In genomic region chr8:119810127-119810868, GRCm38 (mm10) we compare ENCODE assay signal across 13 mouse cellular contexts. TPM values are rescaled to one million over a fixed set of nuclear protein-coding genes. Genes with fewer than 3 reads are reported as not detected.
DNase-seq lines count a peak whose midpoint lies in the region; ATAC-seq and TF ChIP-seq lines count a peak whose summit lies in the region.
"Had no signal": no experiment of that assay in that cellular context is flagged by ENCODE, and none has a peak within 500 bp of the region (broad histone marks: within the 10 kb centered on the region; RNA-seq: fewer than 3 reads in every experiment).

No protein-coding gene starts in this region.

- no peak overlapping the region for H3K4me3 ChIP-seq in forebrain, embryonic 15.5 days
- peak overlapping the region; percentile 9; the same call in 1 of the 2 replicates for H3K4me3 ChIP-seq in midbrain, embryonic 10.5 days
- H3K4me3 ChIP-seq in lung, postnatal 0 days (ENCODE audit: low read depth, low read length): no peak overlapping the region
- H3K4me3 ChIP-seq: embryonic facial prominence, embryonic 13.5 days had no signal

- H3K4me1 ChIP-seq in forebrain, embryonic 15.5 days: peaks cover 54% of the 10 kb centered on the region
- H3K4me1 ChIP-seq in midbrain, embryonic 10.5 days: peaks cover 73% of the 10 kb centered on the region
- H3K4me1 ChIP-seq in lung, postnatal 0 days (ENCODE audit: insufficient read depth, low read depth, low read length): peaks cover 4% of the 10 kb centered on the region; the same call in 1 of the 2 replicates

- DNase-seq in layer of hippocampus, postnatal 14 days (ENCODE audit: low spot score in 2 of 2): peak; percentile 56 to 62
- DNase-seq in layer of hippocampus, adult 9-10 months (ENCODE audit: low spot score): no peak
- peak; percentile 53 for DNase-seq in midbrain, embryonic 10.5 days (ENCODE audit: low spot score)
- DNase-seq in right cerebral cortex, postnatal 25 days: peak; percentile 49
- DNase-seq in adrenal gland, postnatal 4 days (ENCODE audit: low spot score in 2 of 2): no peak
- DNase-seq in lung, postnatal 0 days (ENCODE audit: low spot score): no peak
- no peak for DNase-seq in urinary bladder, postnatal 25 days (ENCODE audit: low spot score)
- DNase-seq: gastrocnemius, postnatal 10 days; heart, postnatal 36 days had no signal

- TF ChIP-seq EP300 in lung, postnatal 0 days (IDR thresholded peaks at IDR 0.05): no peak

- ATAC-seq in forebrain, embryonic 15.5 days (replicated peaks): peak; percentile 52
- ATAC-seq in lung, postnatal 0 days: no peak

- 0 out of 2 replicates have a peak overlapping the region, but pooled peaks have one; percentile 3 for H3K9ac ChIP-seq in forebrain, embryonic 15.5 days (replicated peaks)
- no peak overlapping the region for H3K9ac ChIP-seq in lung, postnatal 0 days (replicated peaks; ENCODE audit: low read depth)
- H3K9ac ChIP-seq: embryonic facial prominence, embryonic 13.5 days had no signal

- TF ChIP-seq CTCF in lung, postnatal 0 days (IDR thresholded peaks at IDR 0.05): no peak

- no peaks in the 10 kb centered on the region for H3K27me3 ChIP-seq in forebrain, embryonic 15.5 days
- no peaks in the 10 kb centered on the region for H3K27me3 ChIP-seq in midbrain, embryonic 10.5 days (ENCODE audit: low read depth, poor library complexity, severe bottlenecking)
- H3K27me3 ChIP-seq in lung, postnatal 0 days (replicated peaks; ENCODE audit: insufficient read depth, low read length): no peaks in the 10 kb centered on the region
- H3K27me3 ChIP-seq: embryonic facial prominence, embryonic 13.5 days had no signal

- H3K4me2 ChIP-seq in forebrain, embryonic 15.5 days (replicated peaks): 0 out of 2 replicates have a peak overlapping the region, but pooled peaks have one; percentile 5
- H3K4me2 ChIP-seq in lung, postnatal 0 days (replicated peaks; ENCODE audit: low read depth, low read length): no peak overlapping the region
- H3K4me2 ChIP-seq: embryonic facial prominence, embryonic 13.5 days; liver, embryonic 11.5 days had no signal

- peak overlapping the region; percentile 62 for H3K27ac ChIP-seq in forebrain, embryonic 15.5 days (replicated peaks)
- peak overlapping the region; percentile 81 for H3K27ac ChIP-seq in midbrain, embryonic 10.5 days (replicated peaks)
- no peak overlapping the region for H3K27ac ChIP-seq in lung, postnatal 0 days (ENCODE audit: low read length)
- H3K27ac ChIP-seq: embryonic facial prominence, embryonic 13.5 days; macrophage had no signal

- no peaks in the 10 kb centered on the region for H3K9me3 ChIP-seq in forebrain, embryonic 15.5 days
- H3K9me3 ChIP-seq in midbrain, embryonic 10.5 days (replicated peaks): 0 out of 2 replicates have a peak, but pooled peaks cover 3% of the 10 kb centered on the region
- no peaks in the 10 kb centered on the region for H3K9me3 ChIP-seq in lung, postnatal 0 days (ENCODE audit: low read length)
- H3K9me3 ChIP-seq: embryonic facial prominence, embryonic 13.5 days had no signal

- 37% methylated on average over 23 of the region's 23 CpGs for WGBS in forebrain, embryonic 15.5 days
- 61% methylated on average over 23 of the region's 23 CpGs for WGBS in midbrain, embryonic 10.5 days
- WGBS in lung, postnatal 0 days: 77% methylated on average over 23 of the region's 23 CpGs

- H3K36me3 ChIP-seq in forebrain, embryonic 15.5 days: peaks cover 2% of the 10 kb centered on the region; the same call in 1 of the 2 replicates
- H3K36me3 ChIP-seq in midbrain, embryonic 10.5 days: peaks cover 57% of the 10 kb centered on the region
- no peaks in the 10 kb centered on the region for H3K36me3 ChIP-seq in lung, postnatal 0 days (ENCODE audit: insufficient read depth, low read length)

RNA-seq across cellular contexts. Expression of gene Cotl1, which starts 30.0 kb away (rescaled TPM):
- total RNA-seq in layer of hippocampus, postnatal 14 days (2021): 100 to 1,000 TPM; 103 to 114 TPM
- polyA plus RNA-seq in forebrain, embryonic 15.5 days (2015; fragmentation: Nextera tagmentation; extraction: Ambion mirVana): 127 and 138 TPM in 2 replicates
- polyA plus RNA-seq in midbrain, embryonic 10.5 days (2016; fragmentation: Nextera tagmentation; extraction: Ambion mirVana): 150 and 197 TPM in 2 replicates
- total RNA-seq in adrenal gland, postnatal 4 days (2021): 100 to 1,000 TPM in 1 of 2 experiments, 10 to 100 TPM in 1; 95.9 to 114 TPM
- 54.3 and 54.6 TPM in 2 replicates for polyA plus RNA-seq in lung, postnatal 0 days (2015; fragmentation: Nextera tagmentation; extraction: Ambion mirVana)

RNA-seq across cellular contexts. Expression of gene Tldc1, which starts 32.1 kb away (rescaled TPM):
- total RNA-seq in layer of hippocampus, postnatal 14 days (2021): 10 to 100 TPM; 16.2 to 19.5 TPM
- polyA plus RNA-seq in forebrain, embryonic 15.5 days (2015; fragmentation: Nextera tagmentation; extraction: Ambion mirVana): 14.5 and 14.9 TPM in 2 replicates
- 15.4 and 16.4 TPM in 2 replicates for polyA plus RNA-seq in midbrain, embryonic 10.5 days (2016; fragmentation: Nextera tagmentation; extraction: Ambion mirVana)
- 10 to 100 TPM; 16.7 to 17.3 TPM for total RNA-seq in adrenal gland, postnatal 4 days (2021)
- 7.9 and 9.7 TPM in 2 replicates for polyA plus RNA-seq in lung, postnatal 0 days (2015; fragmentation: Nextera tagmentation; extraction: Ambion mirVana)

RNA-seq across cellular contexts. Expression of gene Klhl36, which starts 51.8 kb away (rescaled TPM):
- total RNA-seq in layer of hippocampus, postnatal 14 days (2021): 1 to 10 TPM; 8.2 to 8.4 TPM
- 15.3 and 15.4 TPM in 2 replicates for polyA plus RNA-seq in forebrain, embryonic 15.5 days (2015; fragmentation: Nextera tagmentation; extraction: Ambion mirVana)
- 12.8 and 13.0 TPM in 2 replicates for polyA plus RNA-seq in midbrain, embryonic 10.5 days (2016; fragmentation: Nextera tagmentation; extraction: Ambion mirVana)
- 10 to 100 TPM; 15.7 to 18.8 TPM for total RNA-seq in adrenal gland, postnatal 4 days (2021)
- polyA plus RNA-seq in lung, postnatal 0 days (2015; fragmentation: Nextera tagmentation; extraction: Ambion mirVana): 11.4 and 11.6 TPM in 2 replicates

Comparison
In these comparisons a context has a peak if more than half of its experiments do, and no peak if none do; other contexts are left out.
1. DNase-seq: peak in layer of hippocampus, postnatal 14 days (2 of 2), midbrain, embryonic 10.5 days (single experiment) and right cerebral cortex, postnatal 25 days (single experiment); none in layer of hippocampus, adult 9-10 months (single experiment), adrenal gland, postnatal 4 days (0 of 2), lung, postnatal 0 days (single experiment) and urinary bladder, postnatal 25 days (single experiment).